Comparison of ENCODE assay signal across 22 mouse cellular contexts in genomic region chr7:16423731-16424130, GRCm38 (mm10). TPM values are rescaled to one million over a fixed set of nuclear protein-coding genes. Genes with fewer than 3 reads are reported as not detected.
"Had no signal": no experiment of that assay in that cellular context is flagged by ENCODE, and none has a peak within 500 bp of the region (broad histone marks: within the 10 kb centered on the region; RNA-seq: fewer than 3 reads in every experiment).

No protein-coding gene starts in this region.

- ATAC-seq: midbrain, embryonic 16.5 days had no signal

- H3K4me1 ChIP-seq: midbrain, embryonic 10.5 days; midbrain, embryonic 12.5 days; neural tube, embryonic 13.5 days; neural tube, embryonic 15.5 days; stomach, embryonic 15.5 days had no signal

- H3K27ac ChIP-seq: midbrain, embryonic 10.5 days; midbrain, embryonic 12.5 days; neural tube, embryonic 13.5 days; neural tube, embryonic 15.5 days; stomach, embryonic 15.5 days; stomach, postnatal 0 days had no signal

- DNase-seq: lung, adult 18-20 months; lung, embryonic 14.5 days; lung, postnatal 10 days; midbrain, embryonic 14.5 days; retina, postnatal 1 day; right cerebral cortex, adult 18-20 months; right cerebral cortex, postnatal 25 days; right cerebral cortex, postnatal 4 days; thymus, adult 2 months; thymus, postnatal 25 days; thymus, postnatal 4 days had no signal

- H3K4me2 ChIP-seq: lung, embryonic 14.5 days; midbrain, embryonic 12.5 days; neural tube, embryonic 13.5 days; neural tube, embryonic 15.5 days; stomach, embryonic 15.5 days had no signal

- H3K27me3 ChIP-seq: midbrain, embryonic 12.5 days; neural tube, embryonic 13.5 days; neural tube, embryonic 15.5 days; stomach, embryonic 15.5 days had no signal

- H3K9ac ChIP-seq: lung, embryonic 14.5 days; midbrain, embryonic 12.5 days; neural tube, embryonic 13.5 days; neural tube, embryonic 15.5 days; stomach, embryonic 15.5 days had no signal

- H3K9me3 ChIP-seq: midbrain, embryonic 10.5 days; midbrain, embryonic 12.5 days; neural tube, embryonic 13.5 days; neural tube, embryonic 15.5 days; stomach, embryonic 15.5 days had no signal

- H3K4me3 ChIP-seq: midbrain, embryonic 10.5 days; midbrain, embryonic 12.5 days; myocyte; neural tube, embryonic 13.5 days; neural tube, embryonic 15.5 days; stomach, embryonic 15.5 days had no signal

RNA-seq across cellular contexts. Expression of gene Npas1, which starts 53.8 kb away (rescaled TPM):
- total RNA-seq: megakaryocyte, adult 5-6 weeks; megakaryocyte-erythroid progenitor cell, adult 5-6 weeks had no signal
- polyA plus RNA-seq: lung, embryonic 14.5 days; spleen, adult 2 months had no signal
